Mouse (Mus musculus) large intestine, adult 2 months (tissue): Measurements from ENCODE around the gene Hsf2. TPM values are rescaled to one million over a fixed set of nuclear protein-coding genes. Genes with fewer than 3 reads are reported as not detected.
"Not testable (repeated sequence)": the region's sequence is repeated elsewhere in the genome, so short reads cannot be mapped to it uniquely, and the experiment has no call there.

Experiments
- DNase-seq: peaks from one replicate; pipeline ENCODE4 v3.0.0-alpha.2; 2012; ENCODE audit warnings: low read depth, low spot score
- WGBS: fragments of 180-500 bp; shearing (Covaris S2); methylation state at CpG from one replicate; pipeline ENCODE4 v1.1.7; 2018; 5-methylcytosine and 5-hydroxymethylcytosine counted together
- polyA plus RNA-seq: library from polyadenylated mRNA; depleted of rRNA; stranded (reverse); fragments of >200 nt; gene quantifications from 2 replicates; pipeline ENCODE4 v1.2.3, GENCODE M21; 2012; rRNA removed

Hsf2 gene
- polyA plus RNA-seq, 1 experiment, result 1.5 TPM

DNA sequence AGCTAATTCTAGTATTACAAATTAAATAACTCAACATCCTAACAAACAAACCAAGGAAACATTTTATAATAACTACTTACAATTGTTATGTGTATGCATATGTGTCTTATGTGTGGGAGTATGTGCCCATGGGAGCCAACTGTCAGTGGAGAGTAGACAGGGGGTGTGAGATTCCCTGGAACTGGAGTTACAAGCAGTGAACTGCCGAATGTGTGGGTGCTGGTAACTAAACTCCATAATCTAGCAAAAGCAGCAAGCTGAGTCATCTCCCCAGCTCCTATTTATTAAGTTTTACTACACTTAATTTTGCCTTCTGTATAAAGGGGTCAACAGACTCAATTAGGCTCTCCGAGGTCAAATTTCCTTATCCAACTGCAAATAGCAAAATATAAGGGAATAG lies 44.9 kb downstream of the Hsf2 start:
- WGBS, result 49% methylated on average over 2 of the region's 2 CpGs
- DNase-seq, result no peak

DNA sequence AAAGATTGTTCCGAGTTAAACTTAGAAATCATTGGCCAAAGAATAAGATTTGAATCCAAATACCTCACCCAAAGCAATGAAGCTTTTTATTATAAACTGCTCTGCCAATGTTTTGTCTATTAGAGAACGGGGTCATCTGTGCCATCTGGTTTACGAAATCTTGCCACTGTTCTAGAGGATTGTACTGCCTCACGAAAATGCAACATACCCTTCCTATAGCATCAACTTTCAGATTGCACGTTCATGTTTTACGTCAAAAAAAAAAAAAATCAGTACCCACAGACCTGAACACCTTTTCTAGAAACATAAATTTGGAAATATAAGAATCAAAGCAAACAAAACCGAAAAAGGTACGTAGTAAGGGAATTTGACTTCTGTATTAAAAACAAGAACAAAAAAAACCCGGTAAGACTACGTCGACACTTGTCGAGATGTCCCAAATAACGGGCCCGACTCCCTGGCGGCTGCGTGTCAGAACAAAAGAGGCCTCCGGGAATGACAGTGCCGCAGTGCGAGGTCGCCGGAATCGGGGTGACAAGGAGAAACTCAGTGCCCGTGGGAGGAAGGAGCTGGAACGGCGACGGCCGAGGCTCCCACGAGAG lies 45.5 kb downstream of the Hsf2 start:
- 1% methylated on average over 28 of the region's 28 CpGs for WGBS
- no peak for DNase-seq

- WGBS, result 12% methylated on average over 49 of the region's 49 CpGs
- DNase-seq, result peak; percentile 81
Measured at GRCm38 (mm10) chr10:57532218-57533101, 46.3 kb downstream of the Hsf2 start, which contains the start of gene Serinc1. TSS of gene Serinc1 (minus strand) at chr10:57532530.

GRCm38 (mm10) chr10:57543890-57544289 lies 57.7 kb downstream of the Hsf2 start:
- 88% methylated on average over 9 of the region's 9 CpGs for WGBS
- DNase-seq, result not testable (repeated sequence)

GRCm38 (mm10) chr10:57549631-57550030 lies 63.4 kb downstream of the Hsf2 start:
- WGBS, result 81% methylated on average over 4 of the region's 4 CpGs
- DNase-seq, result no peak

DNA sequence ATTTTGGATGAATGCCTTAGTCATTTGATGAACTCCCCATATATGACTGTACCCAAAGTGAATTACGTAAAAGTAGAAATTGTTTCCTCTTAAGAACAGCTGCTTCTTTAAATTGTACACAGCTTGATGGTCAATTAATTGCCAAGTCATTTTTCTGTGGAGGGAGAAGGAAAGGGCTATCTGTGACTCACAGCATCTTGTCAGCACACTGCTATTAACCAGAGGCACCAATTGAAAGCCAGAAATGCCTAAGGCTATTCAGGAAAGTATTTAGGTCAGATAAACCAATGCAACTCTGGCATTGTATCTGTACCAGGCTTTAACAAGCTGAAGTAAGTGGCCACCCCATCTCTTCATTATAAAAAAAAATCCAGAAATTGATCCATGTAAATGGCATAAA lies 67.5 kb downstream of the Hsf2 start:
- WGBS, result 66% methylated on average over 1 of the region's 1 CpGs
- no peak for DNase-seq

GRCm38 (mm10) chr10:57557597-57557996 lies 71.4 kb downstream of the Hsf2 start:
- no peak for DNase-seq
- WGBS, result 31% methylated on average over 5 of the region's 5 CpGs

Other genes with a start within 250 kb of the Hsf2 start
- 23.2 and 33.5 TPM in 2 replicates for gene Serinc1, start 46.1 kb downstream of the Hsf2 start, polyA plus RNA-seq
- gene Pkib, start 145.6 kb downstream of the Hsf2 start, polyA plus RNA-seq, result 1.2 and 1.4 TPM in 2 replicates